ENCODE assay signal across 18 mouse cellular contexts in genomic region chr10:5197356-5197755, GRCm38 (mm10).
"Had no signal": no experiment of that assay in that cellular context is flagged by ENCODE, and none has a peak within 500 bp of the region (broad histone marks: within the 10 kb centered on the region; RNA-seq: fewer than 3 reads in every experiment).

No protein-coding gene starts in this region.

- H3K27me3 ChIP-seq: liver, embryonic 13.5 days; neural tube, embryonic 12.5 days; neural tube, embryonic 15.5 days had no signal

- H3K36me3 ChIP-seq: liver, embryonic 13.5 days; neural tube, embryonic 12.5 days; neural tube, embryonic 15.5 days had no signal

- ATAC-seq: lung, postnatal 0 days had no signal

- H3K4me3 ChIP-seq: liver, embryonic 13.5 days; neural tube, embryonic 12.5 days; neural tube, embryonic 15.5 days had no signal

- H3K9me3 ChIP-seq: liver, embryonic 13.5 days; neural tube, embryonic 12.5 days; neural tube, embryonic 15.5 days had no signal

- H3K9ac ChIP-seq: liver, embryonic 13.5 days; lung, embryonic 14.5 days; neural tube, embryonic 12.5 days; neural tube, embryonic 15.5 days had no signal

- DNase-seq: kidney, adult 2 months; kidney, postnatal 14 days; kidney, postnatal 4 days; liver, embryonic 13.5 days; lung, embryonic 14.5 days; lung, postnatal 4 days; midbrain, embryonic 14.5 days; right cerebral cortex, adult 18-20 months; right cerebral cortex, postnatal 14 days; right cerebral cortex, postnatal 4 days; thymus, adult 2 months; thymus, postnatal 14 days; thymus, postnatal 4 days had no signal

- H3K4me1 ChIP-seq: neural tube, embryonic 12.5 days had no signal

- H3K4me2 ChIP-seq: liver, embryonic 13.5 days; lung, embryonic 14.5 days; midbrain, embryonic 11.5 days; neural tube, embryonic 12.5 days; neural tube, embryonic 15.5 days had no signal

- H3K27ac ChIP-seq: liver, embryonic 13.5 days; neural tube, embryonic 12.5 days; neural tube, embryonic 15.5 days; stomach, postnatal 0 days had no signal
